Mouse (Mus musculus) olfactory bulb, adult 2 months (tissue): ENCODE measurements around the gene Iqcc. TPM values are rescaled to one million over a fixed set of nuclear protein-coding genes. Genes with fewer than 3 reads are reported as not detected.

Experiments
- H3K27ac ChIP-seq: fragments of 200-500 bp; 2 replicates; pipeline ENCODE4 v1.5.1; 2012; ENCODE audit warnings: low read depth, low read length; ENCODE audit not compliant: insufficient read depth
- H3K4me1 ChIP-seq: fragments of 200-500 bp; 2 replicates; pipeline ENCODE4 v1.6.1; 2012; ENCODE audit warnings: low read length; ENCODE audit not compliant: control insufficient read depth, insufficient read depth
- H3K4me3 ChIP-seq: fragments of 200-500 bp; 2 replicates; pipeline ENCODE4 v1.5.1; 2012; ENCODE audit warnings: mild to moderate bottlenecking, low read depth, low read length, moderate library complexity; ENCODE audit not compliant: insufficient read depth
- CTCF ChIP-seq: fragments of 200-500 bp; IDR thresholded peaks from 2 replicates; pipeline ENCODE4 v1.5.1; 2012; ENCODE audit warnings: low read depth, mild to moderate bottlenecking, low read length, moderate library complexity; ENCODE audit not compliant: insufficient read depth
- POLR2A ChIP-seq: fragments of 200-500 bp; IDR thresholded peaks from 2 replicates; pipeline ENCODE4 v1.6.1; 2012; ENCODE audit warnings: mild to moderate bottlenecking, low read depth, low read length, moderate library complexity; ENCODE audit not compliant: insufficient read depth
- WGBS: fragments of 180-500 bp; shearing (Covaris S2); methylation state at CpG from one replicate; pipeline ENCODE4 v1.1.7; 2018; 5-methylcytosine and 5-hydroxymethylcytosine counted together
- polyA plus RNA-seq: library from polyadenylated mRNA; stranded (reverse); fragments of >200 nt; gene quantifications from 2 replicates; pipeline ENCODE4 v1.2.4, GENCODE M21; 2012; ENCODE audit warnings: low replicate concordance; ENCODE audit not compliant: missing spikeins, insufficient read depth, insufficient read length

Gene Iqcc
- polyA plus RNA-seq, 1 experiment, result not detected

- whole genome bisulfite sequencing, result 81% methylated on average over 9 of the region's 9 CpGs
- TF ChIP-seq CTCF, result no peak
- TF ChIP-seq POLR2A, result no peak
- no peak overlapping the region for H3K4me3 ChIP-seq
- no peak overlapping the region for H3K27ac ChIP-seq
- peaks cover 9% of the 10 kb centered on the region for H3K4me1 ChIP-seq
Measured at GRCm38 (mm10) chr4:129615801-129616290, 3.1 kb downstream of the Iqcc start.

- WGBS, result 57% methylated on average over 6 of the region's 6 CpGs
- no peak within 1 kb of the TSS for H3K27ac ChIP-seq
- no peak within 1 kb of the TSS for H3K4me3 ChIP-seq
- H3K4me1 ChIP-seq, result peaks cover 9% of the 10 kb centered on the region
- no peak for TF ChIP-seq POLR2A
- TF ChIP-seq CTCF, result no peak
Measured at GRCm38 (mm10) chr4:129614093-129614492, 4.8 kb downstream of the Iqcc start, which contains the start of gene Dcdc2b. Gene Dcdc2b (minus strand): TSS chr4:129614257.

GRCm38 (mm10) chr4:129610472-129610871 is 8.4 kb downstream of the Iqcc start:
- TF ChIP-seq POLR2A, result no peak
- TF ChIP-seq CTCF, result no peak
- no peak overlapping the region for H3K27ac ChIP-seq
- 60% methylated on average over 4 of the region's 4 CpGs for WGBS
- H3K4me1 ChIP-seq, result peaks cover 13% of the 10 kb centered on the region
- no peak overlapping the region for H3K4me3 ChIP-seq

- Histone ChIP-seq H3K4me1 (peaks cover 13% of the 10 kb centered on the region), H3K27ac (no peak overlapping the region), H3K4me3 (no peak overlapping the region)
- no peak for TF ChIP-seq CTCF
- TF ChIP-seq POLR2A, result no peak
- WGBS, result 80% methylated on average over 4 of the region's 4 CpGs
Measured at GRCm38 (mm10) chr4:129610026-129610425, 8.9 kb downstream of the Iqcc start.

- Histone ChIP-seq H3K4me3 (no peak overlapping the region), H3K4me1 (peaks cover 13% of the 10 kb centered on the region), H3K27ac (no peak overlapping the region)
- WGBS, result 74% methylated on average over 12 of the region's 12 CpGs
- TF ChIP-seq CTCF, result no peak
- TF ChIP-seq POLR2A, result no peak
Measured at GRCm38 (mm10) chr4:129609139-129609631, 9.7 kb downstream of the Iqcc start.

- Histone ChIP-seq H3K4me1 (peaks cover 13% of the 10 kb centered on the region), H3K4me3 (no peak overlapping the region), H3K27ac (peak overlapping the region; percentile 71)
- WGBS, result 31% methylated on average over 7 of the region's 7 CpGs
- peak; percentile 68 for TF ChIP-seq CTCF
- TF ChIP-seq POLR2A, result no peak
Measured at GRCm38 (mm10) chr4:129608426-129609025, 10.4 kb downstream of the Iqcc start.

- under 1% methylated on average over 74 of the region's 74 CpGs for WGBS
Measured at GRCm38 (mm10) chr4:129600233-129601158, 18.4 kb downstream of the Iqcc start, which contains the start of the genes Eif3i and Tmem234. Gene Eif3i (minus strand): TSS chr4:129600648. Gene Tmem234 (plus strand): TSS chr4:129600668.

GRCm38 (mm10) chr4:129588865-129589264 is 30.0 kb downstream of the Iqcc start:
- H3K4me1 ChIP-seq, result peaks cover 5% of the 10 kb centered on the region; the same call in 1 of the 2 replicates
- 75% methylated on average over 4 of the region's 4 CpGs for WGBS
- TF ChIP-seq CTCF (no peak), POLR2A (no peak)
- no peak overlapping the region for H3K27ac ChIP-seq
- H3K4me3 ChIP-seq, result no peak overlapping the region

More at GRCm38 (mm10) chr4:129600233-129601158, 18.4 kb downstream of the Iqcc start, which contains the start of the genes Eif3i and Tmem234:
- Histone ChIP-seq H3K4me1 (peaks cover 13% of the 10 kb centered on the region; the same call in 1 of the 2 replicates), H3K27ac (no peak within 1 kb of the TSS), H3K4me3 (peak within 1 kb of the TSS; percentile 77)
- no peak for TF ChIP-seq CTCF
- peak; percentile 52 for TF ChIP-seq POLR2A

GRCm38 (mm10) chr4:129586943-129587342 is 32.0 kb downstream of the Iqcc start:
- no peak for TF ChIP-seq POLR2A
- no peak overlapping the region for H3K27ac ChIP-seq
- H3K4me3 ChIP-seq, result no peak overlapping the region
- 28% methylated on average over 1 of the region's 1 CpGs for WGBS
- H3K4me1 ChIP-seq, result peaks cover 5% of the 10 kb centered on the region; the same call in 1 of the 2 replicates
